Mouse (Mus musculus): ENCODE measurements around the gene Fubp1. TPM values are rescaled to one million over a fixed set of nuclear protein-coding genes. Genes with fewer than 3 reads are reported as not detected.

The Fubp1 gene
- total and polyA plus RNA-seq, 3 experiments: 214 to 333 (median 224) TPM

- H3K79me2 ChIP-seq (replicated peaks; ENCODE audit: control insufficient read depth, extremely low read depth, insufficient read depth, poor library complexity, severe bottlenecking): peaks cover 12% of the 10 kb centered on the region
- H3K9me3 ChIP-seq (replicated peaks; ENCODE audit: low read length): no peaks in the 10 kb centered on the region
- H3K4me3 ChIP-seq (replicated peaks in 1 of 3; ENCODE audit: low read depth in 2 of 3, low read length in 2 of 3, poor library complexity in 1 of 3): no peak overlapping the region
- no peak for DNase-seq (ENCODE audit: extremely low read depth)
- peaks cover 3 to 20% of the 10 kb centered on the region in 2 experiments for H3K4me1 ChIP-seq (ENCODE audit: control insufficient read depth in 1 of 2, insufficient read depth in 2 of 2)
- in situ Hi-C loops (cut with MboI; ENCODE audit: low pct_ligation_motif_present, low pct_unique_long_range_greater_than_20kb, low sequenced_read_pairs) (no loop called here), dilution Hi-C loops (cut with MboI; ENCODE audit: extremely low pct_ligation_motif_present, extremely low pct_unique_long_range_greater_than_20kb, low sequenced_read_pairs) (no loop called here)
- TF ChIP-seq POLR2A (IDR thresholded peaks at IDR 0.05; ENCODE audit: low read depth, low read length): no peak
- TF ChIP-seq CHD2 (IDR thresholded peaks at IDR 0.05; ENCODE audit: low read length): no peak
- no peak for TF ChIP-seq RAD21 (IDR thresholded peaks at IDR 0.05; ENCODE audit: low read depth, low read length)
- no peak for TF ChIP-seq IRF4 (IDR thresholded peaks at IDR 0.05; ENCODE audit: low read depth, low read length)
- TF ChIP-seq NELFE (IDR thresholded peaks at IDR 0.05; ENCODE audit: low read depth, low read length): no peak
- no peak for TF ChIP-seq JUN (IDR thresholded peaks at IDR 0.05; ENCODE audit: insufficient read depth, low read depth, low read length)
- TF ChIP-seq E2F4 (IDR thresholded peaks at IDR 0.05; ENCODE audit: insufficient replicate concordance, low read depth, low read length): no peak
- no peak for TF ChIP-seq MAFK (IDR thresholded peaks at IDR 0.05; ENCODE audit: insufficient replicate concordance, low read length)
- TF ChIP-seq EP300 (IDR thresholded peaks at IDR 0.05; ENCODE audit: low read length): no peak
- no peak for TF ChIP-seq ZC3H11A (IDR thresholded peaks at IDR 0.05; ENCODE audit: low read depth, low read length)
- no peak overlapping the region for H3K27ac ChIP-seq (ENCODE audit: insufficient read depth, low read depth)
- H3K9ac ChIP-seq (ENCODE audit: insufficient read depth, low read depth): no peak overlapping the region
- peaks cover 4 to 23% of the 10 kb centered on the region in 2 experiments for H3K36me3 ChIP-seq (replicated peaks in 1 of 2; ENCODE audit: control insufficient read depth in 1 of 2, insufficient read depth in 1 of 2, low read length in 1 of 2)
- H3K4me2 ChIP-seq (ENCODE audit: insufficient read depth, low read depth, poor library complexity, severe bottlenecking): no peak overlapping the region
- no peaks in the 10 kb centered on the region for H3K27me3 ChIP-seq (replicated peaks)
Measured at GRCm38 (mm10) chr3:152204577-152204976, 5.6 kb upstream of the Fubp1 start.

GRCm38 (mm10) chr3:152207156-152207555 is 3.1 kb upstream of the Fubp1 start:
- dilution Hi-C loops (cut with MboI; ENCODE audit: extremely low pct_ligation_motif_present, extremely low pct_unique_long_range_greater_than_20kb, low sequenced_read_pairs) (no loop called here), in situ Hi-C loops (cut with MboI; ENCODE audit: low pct_ligation_motif_present, low pct_unique_long_range_greater_than_20kb, low sequenced_read_pairs) (no loop called here)
- H3K4me3 ChIP-seq (replicated peaks in 1 of 3; ENCODE audit: low read depth in 2 of 3, low read length in 2 of 3, poor library complexity in 1 of 3): no peak overlapping the region
- H3K27me3 ChIP-seq (replicated peaks): no peaks in the 10 kb centered on the region
- H3K27ac ChIP-seq (ENCODE audit: insufficient read depth, low read depth): no peak overlapping the region
- H3K4me1 ChIP-seq (ENCODE audit: control insufficient read depth in 1 of 2, insufficient read depth in 2 of 2): peaks cover 3 to 20% of the 10 kb centered on the region in 2 experiments
- no peak for TF ChIP-seq ETS1 (conservative IDR thresholded peaks at IDR 0.05; ENCODE audit: low read depth, low read length)
- TF ChIP-seq ELF1 (IDR thresholded peaks at IDR 0.05; ENCODE audit: low read depth, low read length): no peak
- TF ChIP-seq POLR2A (IDR thresholded peaks at IDR 0.05; ENCODE audit: low read depth, low read length): no peak
- no peak for TF ChIP-seq EP300 (IDR thresholded peaks at IDR 0.05; ENCODE audit: low read length)
- TF ChIP-seq MXI1 (IDR thresholded peaks at IDR 0.05; ENCODE audit: low read depth, low read length): no peak
- no peak for TF ChIP-seq SIN3A (IDR thresholded peaks at IDR 0.05; ENCODE audit: low read length)
- no peak for TF ChIP-seq MYC (IDR thresholded peaks at IDR 0.05; ENCODE audit: low read depth, low read length)
- no peak for TF ChIP-seq ZMIZ1 (IDR thresholded peaks at IDR 0.05; ENCODE audit: low read depth, low read length)
- TF ChIP-seq SMC3 (IDR thresholded peaks at IDR 0.05; ENCODE audit: low read depth, low read length): no peak
- TF ChIP-seq BHLHE40 (IDR thresholded peaks at IDR 0.05; ENCODE audit: low read depth, low read length): no peak
- no peak for TF ChIP-seq E2F4 (IDR thresholded peaks at IDR 0.05; ENCODE audit: insufficient replicate concordance, low read depth, low read length)
- TF ChIP-seq USF1 (IDR thresholded peaks at IDR 0.05; ENCODE audit: low read depth, low read length): no peak
- no peak for TF ChIP-seq POLR2AphosphoS2 (IDR thresholded peaks at IDR 0.05; ENCODE audit: low read depth, low read length)
- no peak for TF ChIP-seq RAD21 (IDR thresholded peaks at IDR 0.05; ENCODE audit: low read depth, low read length)
- TF ChIP-seq RCOR1 (conservative IDR thresholded peaks at IDR 0.05; ENCODE audit: low read depth, low read length): no peak
- H3K36me3 ChIP-seq (replicated peaks in 1 of 2; ENCODE audit: control insufficient read depth in 1 of 2, insufficient read depth in 1 of 2, low read length in 1 of 2): peaks cover 4 to 27% of the 10 kb centered on the region in 2 experiments
- no peak overlapping the region for H3K4me2 ChIP-seq (ENCODE audit: insufficient read depth, low read depth, poor library complexity, severe bottlenecking)
- DNase-seq (ENCODE audit: extremely low read depth): no peak
- H3K79me2 ChIP-seq (replicated peaks; ENCODE audit: control insufficient read depth, extremely low read depth, insufficient read depth, poor library complexity, severe bottlenecking): peaks cover 31% of the 10 kb centered on the region
- H3K9me3 ChIP-seq (replicated peaks; ENCODE audit: low read length): no peaks in the 10 kb centered on the region
- H3K9ac ChIP-seq (ENCODE audit: insufficient read depth, low read depth): no peak overlapping the region

All from CH12.LX (cell line).